Mouse (Mus musculus) heart, embryonic 13.5 days (tissue): ENCODE results near the gene Sept1. TPM values are rescaled to one million over a fixed set of nuclear protein-coding genes. Genes with fewer than 3 reads are reported as not detected.

Experiments
- ATAC-seq: fragments of 200-750 bp; cut with Nextera tagmentation; 2 replicates; pipeline ENCODE4 v1.8.0; 2017; ENCODE audit warnings: moderate TSS enrichment; ENCODE audit not compliant: insufficient number of reproducible peaks, low FRiP score, low TSS enrichment; ENCODE audit errors: extremely low read depth
- H3K27ac ChIP-seq: fragments of 300-500 bp; sonication (generic); replicated peaks from 2 replicates; pipeline ENCODE4 v1.5.1; 2015; ENCODE audit warnings: moderate library complexity, mild to moderate bottlenecking, inconsistent platforms
- H3K27me3 ChIP-seq: fragments of 300-500 bp; sonication (generic); replicated peaks from 2 replicates; pipeline ENCODE4 v1.6.1; 2015; ENCODE audit warnings: mild to moderate bottlenecking, inconsistent platforms
- H3K36me3 ChIP-seq: fragments of 300-500 bp; sonication (generic); 2 replicates; pipeline ENCODE4 v1.6.1; 2015; ENCODE audit warnings: mild to moderate bottlenecking, inconsistent platforms
- H3K4me1 ChIP-seq: fragments of 300-500 bp; sonication (generic); 2 replicates; pipeline ENCODE4 v1.6.1; 2015; ENCODE audit warnings: inconsistent platforms
- H3K4me2 ChIP-seq: fragments of 300-500 bp; sonication (generic); 2 replicates; pipeline ENCODE4 v1.6.1; 2015; ENCODE audit warnings: inconsistent platforms, mild to moderate bottlenecking, moderate library complexity
- H3K4me3 ChIP-seq: fragments of 300-500 bp; sonication (generic); 2 replicates; pipeline ENCODE4 v1.5.1; 2015; ENCODE audit warnings: moderate library complexity, mild to moderate bottlenecking, inconsistent platforms
- H3K9ac ChIP-seq: fragments of 300-500 bp; sonication (generic); 2 replicates; pipeline ENCODE4 v1.6.1; 2015; ENCODE audit warnings: inconsistent platforms, mild to moderate bottlenecking, moderate library complexity
- H3K9me3 ChIP-seq: fragments of 300-500 bp; sonication (generic); 2 replicates; pipeline ENCODE4 v1.6.1; 2016; ENCODE audit warnings: inconsistent platforms
- WGBS: fragments of 180-500 bp; shearing (Covaris S2); methylation state at CpG from one replicate; pipeline ENCODE4 v1.1.7; 2015; ENCODE audit warnings: mixed read lengths; 5-methylcytosine and 5-hydroxymethylcytosine counted together
- polyA plus RNA-seq: library from polyadenylated mRNA; unstranded; fragments of >200 nt; fragmentation: Nextera tagmentation; extraction: Ambion mirVana; gene quantifications from 2 replicates; pipeline ENCODE4 v1.2.1, GENCODE M21; 2015

Gene Sept1
- polyA plus RNA-seq, 1 experiment from 2014 or later, result 23.1 TPM

GRCm38 (mm10) chr7:127228615-127229303 lies 4.2 kb downstream of the Sept1 start:
- Histone ChIP-seq H3K36me3 (peaks cover 23% of the 10 kb centered on the region), H3K27me3 (no peaks in the 10 kb centered on the region), H3K4me2 (no peak overlapping the region), H3K4me1 (peaks cover 45% of the 10 kb centered on the region), H3K9ac (no peak overlapping the region), H3K9me3 (no peaks in the 10 kb centered on the region), H3K4me3 (no peak overlapping the region), H3K27ac (no peak overlapping the region)
- 61% methylated on average over 4 of the region's 4 CpGs for WGBS
- ATAC-seq, result no peak

DNA sequence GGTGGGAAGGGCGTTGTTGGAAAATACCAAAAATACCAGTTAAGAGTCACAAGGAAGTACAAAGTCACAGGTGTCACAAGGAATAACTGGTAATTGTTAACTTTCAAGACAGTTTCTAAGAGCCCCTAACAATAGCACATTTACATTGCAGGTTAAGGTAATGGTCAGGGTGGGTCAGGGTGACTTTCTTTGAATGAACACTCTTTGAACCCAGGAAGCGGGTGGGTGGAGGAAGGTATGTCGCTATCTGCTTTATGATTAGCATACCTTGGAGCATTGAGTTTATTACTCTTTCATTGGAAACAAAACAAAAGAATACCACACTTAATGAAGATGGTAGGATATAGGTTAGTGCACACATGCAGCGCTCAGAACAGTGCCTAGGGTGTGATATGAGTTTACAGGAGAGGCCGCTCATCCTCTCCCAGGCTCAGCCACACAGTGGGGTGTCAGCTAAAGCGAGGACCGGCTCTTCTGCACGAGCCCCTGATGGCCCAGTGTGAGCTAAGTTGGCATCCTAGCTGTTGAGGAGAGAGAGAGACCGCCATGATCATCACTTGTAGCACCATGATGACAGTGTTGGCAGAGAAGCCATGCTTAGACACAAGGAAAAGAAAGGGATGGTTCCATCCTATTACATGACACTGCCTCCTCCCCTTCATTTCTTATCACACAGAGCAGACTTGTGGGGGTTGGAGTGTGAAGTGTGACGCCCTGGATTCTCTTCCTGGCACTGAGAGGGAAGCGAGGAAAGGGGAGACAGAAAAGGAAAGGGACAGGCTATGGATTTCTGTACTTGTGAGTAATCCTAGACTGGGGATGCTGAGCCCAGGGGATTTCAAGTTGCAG lies 7.6 kb downstream of the Sept1 start:
- Histone ChIP-seq H3K36me3 (peaks cover 12% of the 10 kb centered on the region; the same call in 1 of the 2 replicates), H3K9ac (no peak overlapping the region), H3K9me3 (no peaks in the 10 kb centered on the region), H3K4me1 (peaks cover 28% of the 10 kb centered on the region), H3K27me3 (no peaks in the 10 kb centered on the region), H3K4me2 (peak overlapping the region; percentile 9; the same call in 1 of the 2 replicates), H3K27ac (no peak overlapping the region), H3K4me3 (no peak overlapping the region)
- WGBS, result 63% methylated on average over 11 of the region's 11 CpGs
- no peak for ATAC-seq

DNA sequence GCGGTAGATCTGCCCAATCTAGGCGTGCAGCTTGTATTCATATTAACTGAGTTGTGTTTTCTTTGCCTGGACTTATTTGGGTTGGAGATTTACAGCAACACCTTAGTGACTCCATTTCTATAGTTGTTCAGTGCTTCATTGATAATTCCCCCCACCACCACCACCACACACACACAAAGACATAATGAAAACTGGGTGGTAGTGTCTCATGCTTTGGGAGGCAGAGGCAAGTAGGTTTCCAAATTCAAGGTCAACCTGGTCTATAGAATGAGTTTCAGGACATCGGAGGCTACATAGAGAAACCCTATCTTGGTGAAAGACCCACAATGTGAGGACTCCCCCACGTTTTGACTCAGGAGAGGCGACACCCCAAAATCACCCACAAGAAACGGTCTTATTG lies 8.3 kb downstream of the Sept1 start:
- no peaks in the 10 kb centered on the region for H3K9me3 ChIP-seq
- H3K4me2 ChIP-seq, result no peak overlapping the region
- peaks cover 21% of the 10 kb centered on the region for H3K4me1 ChIP-seq
- H3K36me3 ChIP-seq, result peaks cover 5% of the 10 kb centered on the region; the same call in 1 of the 2 replicates
- no peak overlapping the region for H3K4me3 ChIP-seq
- no peak overlapping the region for H3K27ac ChIP-seq
- H3K27me3 ChIP-seq, result no peaks in the 10 kb centered on the region
- ATAC-seq, result no peak
- 84% methylated on average over 6 of the region's 6 CpGs for WGBS
- no peak overlapping the region for H3K9ac ChIP-seq

DNA sequence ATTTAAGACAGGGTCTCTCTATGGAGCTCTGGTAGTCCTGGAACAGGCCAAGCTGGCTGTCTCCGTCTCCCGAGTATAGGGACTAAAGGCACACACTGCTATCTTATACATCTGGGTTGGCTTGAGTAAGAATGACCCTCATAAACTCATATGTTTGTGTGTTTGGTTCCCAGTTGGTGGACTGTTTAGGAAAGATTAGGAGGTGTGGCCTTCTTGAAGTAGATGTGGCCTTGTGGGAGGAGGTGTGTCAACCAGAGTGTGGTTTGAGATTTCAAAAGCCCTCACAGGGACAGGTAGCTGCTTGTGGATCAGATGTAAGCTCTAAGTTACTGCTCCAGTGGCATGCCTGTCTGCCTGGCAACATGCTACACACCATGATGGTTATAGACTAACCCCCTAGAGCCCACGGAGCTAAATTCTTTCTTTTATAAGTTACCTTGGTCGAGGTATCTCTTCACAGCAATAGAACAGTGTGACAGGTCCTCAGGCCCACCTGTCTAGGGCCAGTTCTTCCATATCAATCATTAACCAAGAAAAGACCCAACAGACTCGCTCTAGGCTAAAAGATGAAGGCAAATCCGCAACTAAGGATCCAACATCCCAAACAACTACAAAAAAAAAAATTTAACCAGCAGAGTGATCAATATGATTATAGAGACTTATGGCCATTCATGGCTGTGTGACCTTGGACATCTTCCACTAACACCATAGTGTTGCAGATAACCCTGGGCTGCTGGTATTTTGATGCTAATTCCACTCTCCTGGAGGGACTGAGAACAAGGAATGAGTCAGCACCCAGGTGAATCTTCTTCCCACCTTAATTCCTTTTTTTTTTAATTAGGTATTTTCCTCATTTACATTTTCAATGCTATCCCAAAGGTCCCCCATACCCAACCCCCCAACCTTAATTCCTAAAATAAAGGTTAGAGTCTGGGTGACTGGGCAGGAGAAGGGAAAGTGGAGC lies 9.1 kb downstream of the Sept1 start:
- ATAC-seq, result no peak
- Histone ChIP-seq H3K4me1 (peaks cover 19% of the 10 kb centered on the region; the same call in 1 of the 2 replicates), H3K4me2 (no peak overlapping the region), H3K27me3 (no peaks in the 10 kb centered on the region), H3K9me3 (no peaks in the 10 kb centered on the region), H3K36me3 (no peaks in the 10 kb centered on the region), H3K27ac (no peak overlapping the region), H3K4me3 (no peak overlapping the region), H3K9ac (no peak overlapping the region)
- 76% methylated on average over 6 of the region's 6 CpGs for WGBS

DNA sequence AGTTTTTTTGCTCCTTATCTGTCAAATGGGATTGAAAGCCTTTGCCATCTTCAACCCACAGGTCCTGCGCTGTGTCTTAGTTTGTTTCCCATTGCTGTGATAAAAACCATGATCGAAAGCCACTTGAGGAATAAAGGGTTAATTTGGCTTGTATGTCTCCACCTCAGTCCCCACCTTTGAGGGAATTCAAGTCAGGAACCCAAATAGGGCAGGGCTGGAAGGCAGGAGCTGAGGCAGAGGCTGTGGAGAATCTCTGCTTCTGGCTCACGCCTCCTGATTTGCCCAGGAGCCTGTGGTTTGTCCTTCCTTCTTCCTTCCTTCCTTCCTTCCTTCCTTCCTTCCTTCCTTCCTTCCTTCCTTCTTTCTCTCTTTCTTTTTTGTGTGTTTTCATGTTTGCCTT lies 9.8 kb downstream of the Sept1 start:
- WGBS, result 93% methylated on average over 3 of the region's 3 CpGs
- Histone ChIP-seq H3K4me2 (no peak overlapping the region), H3K9ac (no peak overlapping the region), H3K27me3 (no peaks in the 10 kb centered on the region), H3K4me3 (no peak overlapping the region), H3K36me3 (no peaks in the 10 kb centered on the region), H3K4me1 (peaks cover 26% of the 10 kb centered on the region), H3K9me3 (no peaks in the 10 kb centered on the region), H3K27ac (no peak overlapping the region)
- no peak for ATAC-seq

- WGBS, result 60% methylated on average over 6 of the region's 6 CpGs
- Histone ChIP-seq H3K27ac (no peak overlapping the region), H3K4me2 (no peak overlapping the region), H3K4me1 (peaks cover 32% of the 10 kb centered on the region), H3K9ac (no peak overlapping the region), H3K36me3 (no peaks in the 10 kb centered on the region), H3K4me3 (no peak overlapping the region), H3K27me3 (no peaks in the 10 kb centered on the region), H3K9me3 (no peaks in the 10 kb centered on the region)
- ATAC-seq, result no peak
These were observed 12.5 kb downstream of the Sept1 start for GRCm38 (mm10) chr7:127220440-127220839.

- Histone ChIP-seq H3K36me3 (no peaks in the 10 kb centered on the region), H3K4me2 (no peak overlapping the region), H3K4me1 (peaks cover 47% of the 10 kb centered on the region), H3K9me3 (no peaks in the 10 kb centered on the region), H3K9ac (no peak overlapping the region), H3K27me3 (0 out of 2 replicates have a peak, but pooled peaks cover 6% of the 10 kb centered on the region), H3K27ac (peak overlapping the region; percentile 84; the same call in 1 of the 2 replicates), H3K4me3 (no peak overlapping the region)
- 83% methylated on average over 4 of the region's 4 CpGs for WGBS
- ATAC-seq, result no peak
These were observed 14.3 kb downstream of the Sept1 start for GRCm38 (mm10) chr7:127218670-127219069.

DNA sequence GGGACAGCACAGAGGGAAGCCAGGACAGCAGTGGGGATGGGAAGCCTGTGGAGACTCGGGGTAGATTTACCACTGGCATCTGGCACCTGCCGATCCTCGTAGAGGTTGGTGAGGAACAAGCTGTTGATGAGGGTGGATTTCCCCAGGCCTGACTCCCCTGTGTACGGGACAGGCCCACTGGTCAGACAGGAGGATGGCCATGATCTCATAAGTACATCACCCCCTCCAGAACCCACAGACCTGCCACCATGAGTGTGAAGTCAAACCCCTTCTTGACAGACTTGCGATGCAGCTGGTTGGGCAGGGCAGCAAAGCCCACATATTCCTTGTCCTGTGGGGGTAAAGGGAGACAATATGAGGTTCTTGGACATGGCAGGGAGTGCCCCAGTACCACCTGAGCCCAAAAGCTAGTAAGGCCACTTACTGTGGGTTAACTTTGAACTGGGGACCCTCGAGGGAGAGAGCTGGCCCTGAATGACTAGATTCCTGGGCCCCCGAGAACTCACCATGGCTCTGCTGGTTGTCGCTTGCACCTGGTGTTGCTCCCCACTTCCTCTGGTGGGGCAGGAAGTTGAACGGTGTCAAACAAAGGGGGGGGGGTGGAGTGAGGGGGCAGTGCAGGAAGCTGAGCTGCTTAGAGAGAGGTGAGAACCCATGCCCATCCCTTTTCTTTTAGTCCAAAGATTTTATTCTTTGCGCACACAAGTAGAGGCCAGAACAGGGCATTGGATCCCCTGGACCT lies 14.9 kb downstream of the Sept1 start:
- H3K4me1 ChIP-seq, result peaks cover 49% of the 10 kb centered on the region
- H3K27me3 ChIP-seq, result 0 out of 2 replicates have a peak, but pooled peaks cover 6% of the 10 kb centered on the region
- no peak for ATAC-seq
- 57% methylated on average over 10 of the region's 10 CpGs for WGBS
- no peaks in the 10 kb centered on the region for H3K9me3 ChIP-seq
- H3K9ac ChIP-seq, result peak overlapping the region; percentile 57
- peak overlapping the region; percentile 84 for H3K27ac ChIP-seq
- peak overlapping the region; percentile 49 for H3K4me2 ChIP-seq
- no peak overlapping the region for H3K4me3 ChIP-seq
- no peaks in the 10 kb centered on the region for H3K36me3 ChIP-seq

DNA sequence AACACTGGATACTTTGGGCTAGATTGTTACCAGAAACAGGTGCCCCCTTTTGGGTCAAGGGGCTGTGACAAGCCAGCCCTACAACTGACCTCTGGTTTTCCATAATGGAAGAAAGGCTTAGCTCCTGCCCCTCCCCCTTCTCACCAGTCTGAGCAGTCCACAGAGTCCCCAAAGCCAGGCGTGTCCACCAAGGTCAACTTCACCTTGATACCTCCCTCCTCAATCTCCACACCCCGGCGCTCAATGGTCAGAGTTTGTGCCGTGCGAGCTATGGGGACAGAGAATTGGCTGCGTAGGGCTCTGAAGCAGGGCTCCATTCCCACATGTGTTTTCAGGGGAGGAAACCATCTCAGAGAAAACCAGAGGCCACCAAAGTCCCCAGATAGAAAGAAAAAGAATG lies 15.5 kb downstream of the Sept1 start:
- peak overlapping the region; percentile 57 for H3K9ac ChIP-seq
- peaks cover 49% of the 10 kb centered on the region for H3K4me1 ChIP-seq
- H3K36me3 ChIP-seq, result no peaks in the 10 kb centered on the region
- H3K9me3 ChIP-seq, result no peaks in the 10 kb centered on the region
- H3K27ac ChIP-seq, result peak overlapping the region; percentile 84
- 55% methylated on average over 6 of the region's 6 CpGs for WGBS
- H3K27me3 ChIP-seq, result 0 out of 2 replicates have a peak, but pooled peaks cover 6% of the 10 kb centered on the region
- ATAC-seq, result no peak
- no peak overlapping the region for H3K4me3 ChIP-seq
- peak overlapping the region; percentile 49 for H3K4me2 ChIP-seq

DNA sequence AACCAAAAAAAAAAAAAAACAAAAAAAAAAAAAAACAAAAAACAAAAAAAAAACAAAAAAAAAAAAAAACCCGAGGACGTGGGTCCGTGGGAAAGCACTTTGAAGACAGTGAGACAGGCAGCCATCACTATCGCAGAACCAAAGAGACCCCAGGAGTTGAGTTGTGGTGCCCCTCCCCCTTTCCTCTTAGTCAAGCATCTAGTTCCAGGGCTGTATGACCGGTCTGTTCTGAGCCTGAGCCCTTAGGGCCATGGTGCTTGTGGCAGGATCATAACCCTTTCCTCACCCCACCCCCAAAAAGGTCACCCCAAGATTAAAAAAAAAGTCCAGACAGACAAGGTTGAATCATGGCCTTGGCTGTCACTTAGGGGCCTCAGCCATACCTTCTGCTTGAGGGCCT lies 16.6 kb downstream of the Sept1 start:
- H3K9me3 ChIP-seq, result no peaks in the 10 kb centered on the region
- 81% methylated on average over 5 of the region's 5 CpGs for WGBS

More for the DNA sequence above, 16.6 kb downstream of the Sept1 start:
- Histone ChIP-seq H3K9ac (no peak overlapping the region), H3K4me3 (no peak overlapping the region), H3K4me2 (no peak overlapping the region), H3K36me3 (no peaks in the 10 kb centered on the region), H3K27ac (peak overlapping the region; percentile 84; the same call in 1 of the 2 replicates), H3K4me1 (peaks cover 54% of the 10 kb centered on the region), H3K27me3 (0 out of 2 replicates have a peak, but pooled peaks cover 6% of the 10 kb centered on the region)
- ATAC-seq, result no peak
